Mouse (Mus musculus): Measurements from ENCODE around the gene Esrra.

Esrra gene

DNA sequence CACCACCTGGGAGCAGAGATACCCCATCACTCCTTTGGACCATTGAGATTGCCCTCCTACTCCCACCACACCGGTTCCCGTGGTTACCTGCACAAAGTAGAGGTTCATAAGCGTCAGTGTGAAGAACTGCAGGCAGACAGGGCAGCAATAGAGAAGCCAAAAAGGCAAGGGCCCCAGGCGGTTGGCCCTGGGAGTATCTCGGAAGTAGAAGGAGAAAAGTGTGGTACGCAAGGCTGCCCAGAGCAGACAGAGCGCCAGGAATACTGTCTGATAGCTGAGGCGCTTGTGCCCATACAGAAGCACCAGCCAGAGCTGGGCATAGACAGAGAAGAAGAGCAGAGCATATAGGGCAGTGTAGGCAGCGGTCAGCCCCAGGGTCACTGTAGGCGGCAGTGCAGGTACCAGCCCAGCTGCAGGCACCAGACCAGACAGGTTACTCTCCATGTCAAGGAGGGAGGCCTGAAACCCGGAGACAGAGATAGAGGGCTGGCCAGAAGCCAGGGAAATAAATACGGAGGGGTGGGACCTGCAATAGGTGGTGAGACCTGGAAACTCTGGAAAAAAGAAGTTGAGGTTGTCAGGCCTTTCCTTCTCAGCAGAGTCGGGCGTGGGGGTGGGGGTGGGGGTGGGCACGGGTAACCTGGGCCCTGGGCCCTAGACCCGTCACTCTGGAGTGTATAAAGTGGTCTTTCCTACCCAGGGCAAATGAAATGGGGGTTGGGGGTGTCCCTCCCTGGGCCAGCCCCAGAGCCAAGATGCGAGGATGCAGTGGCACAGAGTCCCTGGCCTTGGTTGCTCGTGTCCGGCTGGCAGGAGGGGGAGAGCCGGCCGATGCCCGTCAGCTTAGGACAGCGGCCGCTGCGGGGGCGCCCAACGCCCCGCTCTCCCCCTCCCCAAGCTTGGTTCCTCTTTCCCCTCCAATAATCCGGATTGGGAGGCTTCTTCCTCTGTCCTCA is 19.1 kb upstream of the Esrra start:
- no peak for DNase-seq

DNA sequence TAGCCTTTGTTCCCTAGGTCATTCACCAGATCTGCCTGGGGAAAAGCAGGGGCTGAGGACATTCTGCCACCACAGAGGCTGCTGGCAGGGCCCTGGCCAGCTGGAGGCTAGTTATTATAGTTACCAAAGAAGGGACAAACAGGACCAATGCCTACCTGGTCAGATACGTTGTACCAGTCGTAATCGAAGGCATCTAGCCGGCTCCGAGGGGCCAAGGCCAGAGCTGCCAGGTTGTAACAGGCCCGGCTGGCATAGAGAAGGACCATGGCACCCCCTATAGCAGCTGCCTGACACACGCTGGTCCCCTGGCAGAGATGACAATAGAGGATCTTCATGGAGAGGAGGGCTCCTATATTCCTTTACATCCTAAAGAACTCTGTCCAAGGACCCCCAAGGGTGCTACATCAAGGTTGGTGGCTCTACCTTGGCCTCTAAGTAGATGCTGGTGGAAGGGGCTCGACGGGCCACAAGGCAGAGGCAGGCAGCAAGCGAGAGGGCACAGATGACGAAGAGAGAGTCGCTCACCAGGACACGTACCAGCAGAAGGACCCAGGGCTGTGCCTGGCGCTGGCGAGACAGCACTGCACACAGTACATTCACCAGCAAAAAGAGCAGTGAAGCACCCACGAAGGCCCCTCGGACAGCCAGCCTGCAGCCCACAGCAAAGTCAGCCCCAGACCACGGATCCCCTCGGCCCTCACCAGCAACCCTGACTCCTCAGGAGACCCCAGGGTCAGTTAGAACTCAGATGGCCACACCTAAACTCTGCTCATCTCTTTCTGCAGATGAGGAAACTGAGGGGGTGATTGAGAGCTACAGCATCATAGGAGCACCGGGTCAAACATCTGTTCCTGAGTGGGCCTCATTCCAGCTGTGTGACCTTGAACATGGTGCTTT is 17.7 kb upstream of the Esrra start:
- no peak for DNase-seq

DNA sequence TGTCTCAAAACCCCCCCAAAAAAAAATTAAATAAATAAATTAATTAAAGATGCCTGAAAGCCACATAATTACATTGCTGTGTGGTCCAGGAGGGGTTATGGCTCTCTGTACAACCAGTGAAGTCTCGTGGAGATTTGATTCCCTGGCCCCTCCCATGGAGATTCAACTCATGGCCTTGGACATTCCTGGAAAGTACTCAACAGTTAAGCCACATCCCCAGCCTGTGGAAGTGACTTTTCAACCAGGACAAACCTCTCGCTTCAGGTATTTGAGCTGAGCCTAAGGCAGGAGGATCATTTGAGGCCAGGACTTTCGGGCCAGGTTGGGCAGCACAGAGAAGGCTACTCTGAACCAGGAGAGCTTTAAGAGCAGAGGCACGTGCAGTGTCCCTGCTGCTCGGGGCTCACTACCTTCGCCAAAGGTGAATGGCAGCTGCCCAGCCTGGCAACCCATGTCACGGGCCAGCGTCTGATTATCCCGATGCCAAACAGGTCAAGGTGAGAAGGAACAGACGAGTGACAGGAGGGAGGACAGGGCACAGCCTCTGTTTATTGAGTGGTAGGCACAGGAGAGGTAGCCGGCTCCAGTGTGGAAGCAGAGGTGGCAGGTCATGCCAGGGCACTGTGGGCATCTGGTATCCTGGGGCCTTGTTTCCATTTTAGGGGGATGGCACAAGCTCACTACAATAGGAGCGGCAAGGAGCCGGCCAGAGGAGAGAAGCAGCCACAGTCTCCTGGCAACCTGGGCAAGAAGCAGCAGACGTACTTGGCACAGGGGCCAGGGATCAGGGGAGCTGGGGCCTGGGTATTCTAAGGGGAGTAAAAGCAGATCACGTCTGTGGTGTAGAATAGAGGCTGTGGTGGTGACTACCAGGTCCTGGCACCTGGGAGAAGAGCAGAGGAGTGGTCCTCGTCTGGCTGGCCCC is 16.2 kb upstream of the Esrra start:
- DNase-seq = no peak

DNA sequence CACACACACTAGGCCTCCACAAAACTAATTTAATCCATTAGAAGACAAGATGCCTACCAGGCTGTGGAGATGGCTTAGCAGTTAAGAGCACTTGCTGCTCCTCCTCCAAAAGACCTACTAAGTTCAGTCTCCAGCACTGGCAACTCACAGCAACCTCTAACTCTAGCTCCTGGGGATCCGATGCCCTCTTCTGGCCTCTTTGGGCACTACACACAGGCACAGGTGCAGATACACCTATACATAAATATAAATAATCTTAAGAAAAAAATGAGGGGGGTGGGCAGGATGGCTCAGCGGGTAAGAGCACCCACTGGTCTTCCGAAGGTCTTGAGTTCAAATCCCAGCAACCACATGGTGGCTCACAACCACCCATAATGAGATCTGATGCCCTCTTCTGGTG is 14.7 kb upstream of the Esrra start:
- DNase-seq = no peak

DNA sequence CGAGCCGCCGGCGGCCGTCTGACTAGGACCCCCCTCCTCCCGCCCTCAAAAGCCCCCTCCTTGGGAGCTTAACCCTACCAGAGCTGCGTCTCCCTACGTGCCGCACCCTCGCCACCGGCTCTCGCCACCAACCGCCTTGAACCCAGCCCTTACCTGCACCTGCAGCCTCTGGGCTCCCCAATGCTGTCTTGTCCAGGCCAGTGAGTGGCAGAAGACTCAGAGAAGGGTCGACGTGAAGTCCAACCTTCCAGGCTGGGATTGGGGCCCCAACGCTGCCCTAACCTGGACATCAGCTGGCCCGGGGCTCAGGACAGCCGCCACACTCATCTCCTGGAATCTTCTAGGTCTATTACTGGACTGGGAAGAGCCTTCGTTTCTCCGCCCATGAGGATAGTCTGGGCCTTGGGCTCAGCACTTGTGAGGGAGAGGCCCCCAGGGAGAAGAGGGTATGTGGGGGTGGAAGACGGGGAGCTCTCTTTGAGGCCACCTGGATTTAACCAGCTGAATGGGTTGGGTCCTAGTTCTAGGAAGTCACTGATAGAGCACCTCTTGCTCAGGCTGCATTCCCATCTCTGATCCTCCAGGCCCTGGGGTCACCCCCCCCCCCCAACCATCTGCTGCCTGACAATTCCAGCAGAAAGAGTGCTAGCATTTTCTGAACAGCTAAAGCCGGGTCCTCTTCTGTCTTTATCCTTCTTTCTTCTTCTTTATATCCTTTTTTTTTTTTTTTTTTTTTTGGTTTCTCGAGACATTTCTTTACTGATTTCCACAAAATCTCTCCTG is 12.8 kb upstream of the Esrra start, which contains the start of gene Kcnk4:
Gene Kcnk4 (minus strand): TSS at position 321 of the 783 bp plus-strand sequence.
- no peak for DNase-seq

DNA sequence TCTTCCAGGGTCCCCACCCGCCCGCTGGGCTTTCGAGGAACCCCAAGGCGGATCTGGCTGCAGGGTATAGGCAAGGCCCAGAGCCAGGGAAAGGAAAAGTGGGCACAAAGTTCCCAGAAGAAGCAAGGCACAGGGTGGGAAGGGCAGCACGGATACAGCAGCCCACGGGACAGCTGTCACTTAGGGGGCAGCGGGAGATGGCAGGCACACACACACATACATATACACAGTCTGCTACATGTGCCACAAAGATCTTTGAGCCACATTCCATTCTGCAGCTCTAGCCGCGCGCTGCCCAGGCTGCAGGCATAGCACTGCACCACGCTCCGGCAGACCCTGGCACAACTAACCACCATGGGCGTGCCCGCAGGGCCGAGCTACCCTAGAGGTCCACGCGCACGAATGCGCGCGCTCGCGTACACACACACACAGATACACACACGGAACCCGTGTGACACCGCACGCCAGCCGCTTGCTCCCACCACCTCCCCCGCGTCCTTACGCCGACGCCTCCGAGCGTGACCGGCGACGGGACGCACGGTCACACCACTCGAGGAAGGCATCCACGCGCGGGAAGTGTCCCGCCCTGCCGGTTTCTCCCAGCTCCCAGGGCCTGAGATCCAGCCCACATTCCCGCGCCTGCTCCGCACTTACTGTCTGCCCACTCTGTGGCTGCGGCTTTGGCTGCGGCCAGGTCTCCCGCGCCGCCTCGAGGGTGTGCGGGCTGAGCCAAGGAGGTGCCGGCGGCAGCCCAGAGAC is 12.0 kb upstream of the Esrra start:
- DNase-seq = no peak

DNA sequence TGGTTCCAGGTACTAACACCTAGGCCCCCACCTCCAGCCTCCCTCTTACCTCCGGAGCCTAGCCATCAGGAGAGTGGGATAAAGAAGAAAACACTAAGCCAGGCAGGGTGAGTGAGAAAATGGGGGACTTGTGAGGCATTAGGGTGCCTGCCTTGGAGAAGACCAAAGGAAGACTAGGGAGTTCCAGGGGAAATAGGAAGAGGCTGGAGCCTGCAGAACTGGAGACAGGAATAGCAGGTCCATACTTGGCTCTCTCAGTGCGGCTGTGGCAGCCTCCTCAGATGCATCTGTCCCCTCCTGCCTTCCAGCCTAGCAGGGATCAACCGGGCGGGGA is 11.5 kb upstream of the Esrra start:
- DNase-seq = no peak

DNA sequence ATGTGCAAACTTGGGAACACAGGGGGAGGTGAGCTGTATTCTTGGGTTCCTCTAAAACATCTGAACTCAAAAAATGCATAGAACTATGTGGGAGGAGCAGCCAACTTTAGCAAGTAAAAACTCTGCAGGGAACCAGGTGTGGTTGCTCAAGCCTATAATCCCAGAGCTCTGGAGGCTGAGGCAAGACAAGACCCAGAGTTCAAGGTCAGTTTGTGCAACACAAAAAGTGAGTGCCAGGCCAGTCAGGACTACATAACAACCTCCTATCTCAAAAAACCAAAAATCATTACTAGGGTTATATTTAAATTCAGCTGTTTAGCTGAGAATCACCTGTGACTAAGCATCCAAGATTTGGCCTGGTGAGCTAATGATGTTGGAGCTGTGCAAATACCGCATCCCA is 10.4 kb upstream of the Esrra start:
- no peak for DNase-seq

DNA sequence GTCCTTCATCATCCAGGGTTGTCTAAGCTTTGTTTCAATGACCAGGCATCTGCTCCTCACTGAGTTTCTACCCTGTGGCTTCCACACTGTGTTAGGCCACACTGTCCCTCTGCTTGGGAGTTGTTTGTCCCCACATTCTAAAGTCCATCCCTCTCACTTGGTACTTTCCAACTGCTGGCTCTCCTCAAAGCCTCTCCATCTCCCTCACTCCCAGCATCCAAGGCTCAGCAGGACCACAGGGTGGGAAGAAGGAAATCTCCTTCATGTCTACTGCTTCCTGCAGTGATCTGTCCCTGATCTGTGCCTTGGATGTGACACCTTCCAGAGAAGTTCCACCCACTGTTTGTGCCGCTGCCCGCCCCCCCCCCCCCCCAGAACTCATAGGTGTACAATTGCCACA is 9.4 kb upstream of the Esrra start:
- no peak for DNase-seq

DNA sequence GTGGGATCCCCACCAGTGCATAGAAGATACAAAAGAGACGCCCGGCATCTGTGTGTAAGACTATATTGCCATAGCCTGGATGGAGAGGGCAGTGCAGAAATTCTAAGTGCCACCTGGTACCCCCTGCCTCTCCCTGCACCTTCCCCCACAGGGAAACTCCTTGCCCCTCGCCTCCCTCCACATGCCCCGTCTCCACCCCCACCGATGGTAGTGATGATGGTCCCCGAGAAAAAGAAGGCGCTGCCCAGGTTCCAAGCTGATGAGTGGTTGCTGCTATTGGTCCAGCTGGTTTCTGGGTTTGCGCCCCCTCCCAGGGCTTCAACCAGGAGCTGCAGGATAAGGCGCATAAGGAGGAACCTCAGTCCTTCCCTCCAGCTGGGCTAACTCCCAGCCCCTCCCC is 6.5 kb upstream of the Esrra start:
- no peak for DNase-seq

DNA sequence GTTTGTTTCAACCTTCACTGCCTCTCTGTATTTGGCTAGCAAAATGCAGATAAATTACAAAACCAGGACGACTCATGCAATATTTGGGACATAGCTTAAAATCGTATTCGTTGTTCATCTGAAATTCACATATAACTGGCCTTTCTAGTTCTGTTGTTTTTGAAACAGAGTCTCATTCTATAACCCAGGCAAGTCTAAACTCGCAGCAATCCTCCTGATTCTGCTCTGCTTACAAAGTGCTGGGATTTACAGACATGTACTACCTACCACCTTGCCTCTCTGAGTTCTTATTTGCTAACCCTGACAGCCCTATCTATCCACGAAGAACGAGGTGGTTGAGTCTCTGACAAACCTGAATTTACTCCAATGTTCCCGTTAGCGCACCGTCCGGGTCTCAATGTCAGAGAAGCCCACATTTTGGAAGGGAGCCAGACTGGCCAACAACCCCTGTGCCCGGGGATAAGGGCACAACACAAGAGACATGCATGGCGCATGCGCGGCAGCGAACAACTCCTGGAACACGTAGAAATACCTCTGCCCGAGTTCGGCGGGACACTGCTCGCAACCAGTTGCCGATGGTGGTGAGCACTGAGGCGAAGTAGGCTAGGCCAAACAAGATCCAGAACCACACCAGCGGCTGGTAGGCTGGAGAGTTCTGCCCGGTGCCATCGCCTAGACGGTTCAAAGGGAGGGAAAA is 5.1 kb upstream of the Esrra start:
- no peak for DNase-seq

DNA sequence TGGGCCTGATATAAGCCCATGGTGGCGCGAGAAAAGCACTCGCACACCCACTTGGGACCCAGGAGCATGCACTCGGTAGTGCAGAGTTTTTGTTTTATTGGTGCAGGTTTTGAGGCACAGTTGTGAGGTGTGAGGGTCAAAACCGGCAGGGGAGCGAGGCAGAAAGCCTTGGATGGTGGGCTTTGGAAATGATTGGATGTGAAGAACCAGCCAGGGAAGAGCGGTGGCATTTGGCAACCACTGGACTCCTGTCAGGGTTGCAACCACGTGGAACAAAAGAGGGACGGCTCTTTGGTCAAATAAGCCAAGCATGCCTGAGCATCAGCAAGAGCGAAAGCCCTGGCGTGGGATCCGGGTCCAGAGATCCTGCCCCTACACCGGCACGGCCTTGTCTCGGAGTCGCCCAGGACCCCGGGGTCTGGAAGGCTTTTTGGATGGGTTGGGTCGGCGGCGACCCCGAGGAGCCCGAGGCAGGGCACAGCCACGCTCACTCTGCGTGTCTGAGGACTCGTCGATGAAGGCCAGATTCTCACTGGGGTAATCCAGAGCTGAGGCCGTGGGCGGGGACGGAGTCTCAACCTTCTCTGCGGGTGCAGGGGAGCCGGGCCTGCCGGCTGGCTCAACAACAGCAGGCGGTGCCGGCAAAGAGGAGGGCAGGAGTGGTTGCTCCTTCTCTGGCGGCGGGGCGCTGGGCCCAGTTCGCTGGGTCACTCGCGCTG is 4.2 kb upstream of the Esrra start:
- DNase-seq = no peak

DNA sequence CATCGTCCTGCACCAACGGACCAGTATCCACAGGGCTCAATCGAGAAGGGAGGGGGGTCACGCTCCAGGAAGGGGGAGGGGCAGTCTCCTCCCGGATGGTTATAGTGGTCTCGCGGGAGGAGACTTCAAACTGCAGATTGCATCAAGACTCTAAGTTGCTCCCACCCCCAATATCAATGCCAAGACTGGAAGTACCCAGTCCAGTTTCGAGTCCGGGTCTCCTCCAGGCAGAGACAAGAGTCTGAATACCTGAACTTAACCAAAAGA is 3.6 kb upstream of the Esrra start, which contains the start of gene Catsperz:
Gene Catsperz (minus strand): TSS at position 74 of the 267 bp plus-strand sequence.
- peak; percentile 58 for DNase-seq

DNA sequence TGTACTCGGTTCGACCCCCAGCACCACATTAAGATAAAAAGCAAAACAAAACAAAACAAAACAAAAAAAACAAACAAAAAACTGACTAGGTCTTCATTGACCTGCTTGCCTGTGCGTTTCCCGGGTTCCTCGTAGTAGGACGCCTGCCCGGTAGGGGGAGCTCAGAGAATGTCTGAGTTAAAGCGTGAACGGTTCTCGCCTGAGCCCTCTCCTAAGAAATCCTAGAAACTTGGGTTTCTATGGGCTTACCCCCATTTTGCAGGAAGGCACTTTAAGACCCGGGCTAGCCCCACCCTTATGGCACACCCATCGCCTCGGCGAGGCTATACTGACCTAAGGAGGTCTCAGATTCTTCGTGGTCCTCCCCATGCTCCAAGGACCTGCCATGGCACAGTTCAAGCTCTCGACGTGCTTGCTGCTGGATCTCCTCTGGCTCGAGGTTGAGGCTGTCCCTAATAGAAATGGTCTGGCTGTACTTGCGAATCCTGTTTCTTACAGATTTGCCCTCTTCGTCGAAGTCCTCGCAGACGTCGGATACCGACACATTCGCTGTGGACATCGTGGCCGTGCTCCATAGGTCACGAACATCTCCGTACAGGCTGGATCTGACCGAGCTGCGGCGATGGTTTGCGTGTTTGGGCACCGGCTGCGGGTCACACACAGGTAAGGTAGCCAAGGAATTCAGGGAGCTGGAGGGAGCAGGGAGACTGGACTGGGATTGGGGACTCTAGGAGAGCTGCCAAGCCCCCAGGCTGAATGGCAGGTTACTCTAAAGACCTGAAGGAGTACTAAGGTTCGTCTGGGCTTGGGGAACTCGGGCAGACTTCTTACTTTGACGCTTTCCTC is 3.1 kb upstream of the Esrra start:
- peak; percentile 91 for DNase-seq

DNA sequence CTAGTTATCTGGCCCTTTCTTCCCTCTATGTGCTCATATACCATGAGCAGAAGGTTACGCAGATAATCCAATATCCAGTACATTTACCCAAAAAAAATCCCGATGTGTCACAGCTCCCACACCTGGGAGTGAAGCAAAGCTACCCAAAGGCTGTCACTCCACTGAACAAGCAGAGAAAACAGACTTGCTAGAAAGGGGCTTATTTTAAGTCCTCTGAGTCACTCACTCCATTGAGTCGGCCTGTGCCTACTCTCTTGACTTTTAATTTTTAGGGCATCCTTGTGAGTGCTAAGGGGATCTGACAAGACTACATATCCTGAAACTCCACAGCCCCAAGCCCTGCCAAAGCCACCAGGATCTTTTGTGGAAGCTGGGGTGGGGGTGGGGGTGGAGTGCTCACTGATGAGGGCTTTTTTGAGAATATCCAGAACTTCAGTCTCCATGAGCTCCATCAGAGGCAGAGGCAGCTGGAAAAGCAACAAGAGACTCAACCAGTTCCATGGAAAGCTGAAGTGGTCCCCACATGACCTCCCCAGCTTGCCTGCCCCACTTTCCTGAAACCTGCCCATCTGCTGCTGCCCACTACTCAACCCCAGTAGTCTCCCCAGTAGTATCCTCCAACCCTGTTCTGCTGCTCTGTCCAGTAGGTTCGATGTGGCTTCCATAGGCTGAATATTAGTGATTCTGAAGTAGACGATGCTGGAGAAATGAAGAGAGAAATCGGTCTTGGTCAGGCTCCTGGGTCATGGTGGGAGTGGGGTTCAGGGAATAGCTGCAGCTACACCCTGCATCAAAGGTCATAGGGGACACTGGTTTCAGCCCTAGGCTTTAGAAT is 1.5 kb upstream of the Esrra start:
- no peak for DNase-seq

DNA sequence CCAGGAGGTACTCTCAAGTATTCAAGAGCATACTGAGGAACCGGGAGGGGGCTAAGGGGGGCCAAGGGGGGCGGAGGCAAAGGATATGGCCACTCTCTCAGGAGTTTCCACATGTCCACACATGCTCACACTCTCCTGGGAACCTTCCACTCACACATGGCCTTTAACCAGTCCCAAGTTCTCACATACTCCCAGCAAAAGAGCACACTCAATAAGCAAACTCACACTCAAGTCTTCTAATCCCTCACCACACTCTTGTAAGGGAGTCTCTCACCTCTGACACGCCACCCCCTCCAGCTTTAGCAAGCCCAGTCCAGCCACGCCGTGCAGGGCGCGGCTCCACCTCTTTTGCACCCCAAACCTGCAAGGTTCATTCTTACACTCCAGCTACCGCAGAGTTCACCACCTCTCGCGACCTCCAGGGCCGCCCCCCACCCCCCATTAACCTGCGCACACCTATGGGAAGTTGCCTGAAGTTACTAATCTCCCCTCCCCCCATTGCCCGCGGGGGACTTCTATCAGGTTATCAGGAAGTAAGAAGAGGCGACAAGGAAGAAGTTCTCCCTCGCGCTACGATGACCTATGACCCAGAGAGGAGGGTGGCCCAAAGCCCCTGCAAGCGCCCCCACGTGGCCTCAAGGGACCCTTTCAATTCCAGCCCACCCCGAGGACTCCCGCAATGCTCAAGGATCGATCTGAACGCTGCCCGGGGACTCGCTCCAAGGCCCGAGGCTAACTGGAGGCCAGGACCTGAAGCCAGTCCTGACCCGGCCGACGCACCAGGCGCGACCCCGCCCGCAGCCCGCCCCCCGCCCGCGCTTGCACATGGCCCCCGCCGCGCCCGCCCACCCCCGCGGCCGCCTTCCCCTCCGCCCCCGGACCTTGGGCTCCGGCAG is 624 bp downstream of the Esrra start:
- peak; percentile 66 for DNase-seq
